Mouse (Mus musculus): Measurements from ENCODE around the gene Fkbp9. TPM values are rescaled to one million over a fixed set of nuclear protein-coding genes. Genes with fewer than 3 reads are reported as not detected.
"Not testable (repeated sequence)": the region's sequence is repeated elsewhere in the genome, so short reads cannot be mapped to it uniquely, and the experiment has no call there.

Gene Fkbp9
- polyA plus RNA-seq, 1 experiment from 2014 or later, result 122 TPM

- 92% methylated on average over 8 of the region's 8 CpGs for WGBS
- DNase-seq (ENCODE audit: low spot score), result peak; percentile 30
- Histone ChIP-seq H3K9me3 (no peaks in the 10 kb centered on the region), H3K36me3 (peaks cover 54% of the 10 kb centered on the region), H3K27ac (no peak overlapping the region), H3K27me3 (ENCODE audit: insufficient read depth, poor library complexity, severe bottlenecking) (no peaks in the 10 kb centered on the region), H3K4me1 (peaks cover under 1% of the 10 kb centered on the region; the same call in 1 of the 2 replicates), H3K4me3 (no peak overlapping the region)
These were observed 22.9 kb downstream of the Fkbp9 start for GRCm38 (mm10) chr6:56854803-56855202.

- no peak overlapping the region for H3K4me3 ChIP-seq
- DNase-seq (ENCODE audit: low spot score), result peak; percentile 35
- H3K4me1 ChIP-seq, result peaks cover 9% of the 10 kb centered on the region; the same call in 1 of the 2 replicates
- H3K9me3 ChIP-seq, result no peaks in the 10 kb centered on the region
- no peaks in the 10 kb centered on the region for H3K27me3 ChIP-seq (ENCODE audit: insufficient read depth, poor library complexity, severe bottlenecking)
- peaks cover 58% of the 10 kb centered on the region for H3K36me3 ChIP-seq
- 84% methylated on average over 5 of the region's 5 CpGs for WGBS
- no peak overlapping the region for H3K27ac ChIP-seq
These were observed 24.9 kb downstream of the Fkbp9 start for GRCm38 (mm10) chr6:56856748-56857147.

- H3K27ac ChIP-seq, result no peak overlapping the region
- 84% methylated on average over 8 of the region's 8 CpGs for WGBS
- no peak overlapping the region for H3K4me3 ChIP-seq
- no peak for DNase-seq (ENCODE audit: low spot score)
- H3K9me3 ChIP-seq, result no peaks in the 10 kb centered on the region
- peaks cover 9% of the 10 kb centered on the region; the same call in 1 of the 2 replicates for H3K4me1 ChIP-seq
- H3K36me3 ChIP-seq, result peaks cover 46% of the 10 kb centered on the region
- no peaks in the 10 kb centered on the region for H3K27me3 ChIP-seq (ENCODE audit: insufficient read depth, poor library complexity, severe bottlenecking)
These were observed 28.5 kb downstream of the Fkbp9 start for GRCm38 (mm10) chr6:56860205-56860848.

GRCm38 (mm10) chr6:56866899-56867298 is 35.0 kb downstream of the Fkbp9 start:
- not testable (repeated sequence) for H3K27me3 ChIP-seq (ENCODE audit: insufficient read depth, poor library complexity, severe bottlenecking); H3K27ac ChIP-seq; H3K9me3 ChIP-seq; H3K4me3 ChIP-seq; DNase-seq (ENCODE audit: low spot score)
- Histone ChIP-seq H3K36me3 (peaks cover 31% of the 10 kb centered on the region), H3K4me1 (peaks cover 16% of the 10 kb centered on the region)
- WGBS, result 100% methylated on average over 1 of the region's 1 CpGs

- Histone ChIP-seq H3K9me3 (no peaks in the 10 kb centered on the region), H3K27ac (no peak overlapping the region), H3K4me3 (no peak overlapping the region), H3K4me1 (peaks cover 16% of the 10 kb centered on the region), H3K27me3 (ENCODE audit: insufficient read depth, poor library complexity, severe bottlenecking) (no peaks in the 10 kb centered on the region), H3K36me3 (peaks cover 29% of the 10 kb centered on the region)
- 61% methylated on average over 8 of the region's 8 CpGs for WGBS
- peak; percentile 80 for DNase-seq (ENCODE audit: low spot score)
These were observed 36.7 kb downstream of the Fkbp9 start for GRCm38 (mm10) chr6:56868565-56868964.

- 31% methylated on average over 2 of the region's 2 CpGs for WGBS
- no peak overlapping the region for H3K4me3 ChIP-seq
- DNase-seq (ENCODE audit: low spot score), result no peak
- peaks cover 16% of the 10 kb centered on the region for H3K4me1 ChIP-seq
- H3K9me3 ChIP-seq, result no peaks in the 10 kb centered on the region
- H3K27me3 ChIP-seq (ENCODE audit: insufficient read depth, poor library complexity, severe bottlenecking), result no peaks in the 10 kb centered on the region
- H3K36me3 ChIP-seq, result peaks cover 30% of the 10 kb centered on the region
- 0 out of 2 replicates have a peak overlapping the region, but pooled peaks have one; percentile 22 for H3K27ac ChIP-seq
These were observed 38.2 kb downstream of the Fkbp9 start for GRCm38 (mm10) chr6:56870027-56870426.

GRCm38 (mm10) chr6:56876870-56877269 is 45.0 kb downstream of the Fkbp9 start:
- Histone ChIP-seq H3K27me3 (ENCODE audit: insufficient read depth, poor library complexity, severe bottlenecking) (no peaks in the 10 kb centered on the region), H3K9me3 (no peaks in the 10 kb centered on the region), H3K4me1 (peaks cover 20% of the 10 kb centered on the region; the same call in 1 of the 2 replicates), H3K4me3 (no peak overlapping the region), H3K27ac (no peak overlapping the region), H3K36me3 (peaks cover 55% of the 10 kb centered on the region)
- WGBS, result 62% methylated on average over 4 of the region's 4 CpGs
- no peak for DNase-seq (ENCODE audit: low spot score)

- Histone ChIP-seq H3K4me1 (peaks cover 20% of the 10 kb centered on the region; the same call in 1 of the 2 replicates), H3K27me3 (ENCODE audit: insufficient read depth, poor library complexity, severe bottlenecking) (no peaks in the 10 kb centered on the region), H3K4me3 (no peak overlapping the region), H3K9me3 (no peaks in the 10 kb centered on the region), H3K27ac (no peak overlapping the region), H3K36me3 (peaks cover 64% of the 10 kb centered on the region)
- 90% methylated on average over 8 of the region's 8 CpGs for WGBS
- no peak for DNase-seq (ENCODE audit: low spot score)
These were observed 46.1 kb downstream of the Fkbp9 start for GRCm38 (mm10) chr6:56877985-56878384.

GRCm38 (mm10) chr6:56879352-56879955 is 47.6 kb downstream of the Fkbp9 start:
- 20% methylated on average over 1 of the region's 1 CpGs for WGBS
- DNase-seq (ENCODE audit: low spot score), result no peak
- no peaks in the 10 kb centered on the region for H3K27me3 ChIP-seq (ENCODE audit: insufficient read depth, poor library complexity, severe bottlenecking)
- no peaks in the 10 kb centered on the region for H3K9me3 ChIP-seq
- peaks cover 67% of the 10 kb centered on the region for H3K36me3 ChIP-seq
- H3K4me1 ChIP-seq, result peaks cover 20% of the 10 kb centered on the region; the same call in 1 of the 2 replicates
- no peak overlapping the region for H3K4me3 ChIP-seq
- H3K27ac ChIP-seq, result peak overlapping the region; percentile 4; the same call in 1 of the 2 replicates

GRCm38 (mm10) chr6:56888561-56888960 is 56.7 kb downstream of the Fkbp9 start:
- DNase-seq (ENCODE audit: low spot score), result no peak
- Histone ChIP-seq H3K36me3 (peaks cover 62% of the 10 kb centered on the region), H3K27me3 (ENCODE audit: insufficient read depth, poor library complexity, severe bottlenecking) (no peaks in the 10 kb centered on the region), H3K27ac (no peak overlapping the region), H3K9me3 (no peaks in the 10 kb centered on the region), H3K4me1 (no peaks in the 10 kb centered on the region), H3K4me3 (no peak overlapping the region)
- WGBS, result 89% methylated on average over 6 of the region's 6 CpGs

GRCm38 (mm10) chr6:56890762-56891161 is 58.9 kb downstream of the Fkbp9 start:
- no peaks in the 10 kb centered on the region for H3K4me1 ChIP-seq
- DNase-seq (ENCODE audit: low spot score), result no peak
- no peaks in the 10 kb centered on the region for H3K9me3 ChIP-seq
- H3K36me3 ChIP-seq, result peaks cover 50% of the 10 kb centered on the region
- no peak overlapping the region for H3K4me3 ChIP-seq
- H3K27ac ChIP-seq, result no peak overlapping the region
- WGBS, result 85% methylated on average over 2 of the region's 2 CpGs
- H3K27me3 ChIP-seq (ENCODE audit: insufficient read depth, poor library complexity, severe bottlenecking), result no peaks in the 10 kb centered on the region

- peak overlapping the region; percentile 7; the same call in 1 of the 2 replicates for H3K27ac ChIP-seq
- H3K4me1 ChIP-seq, result peaks cover 33% of the 10 kb centered on the region
- no peaks in the 10 kb centered on the region for H3K27me3 ChIP-seq (ENCODE audit: insufficient read depth, poor library complexity, severe bottlenecking)
- whole genome bisulfite sequencing, result 58% methylated on average over 3 of the region's 3 CpGs
- no peak overlapping the region for H3K4me3 ChIP-seq
- H3K9me3 ChIP-seq, result no peaks in the 10 kb centered on the region
- no peaks in the 10 kb centered on the region for H3K36me3 ChIP-seq
- DNase-seq (ENCODE audit: low spot score), result no peak
These were observed 67.7 kb downstream of the Fkbp9 start for GRCm38 (mm10) chr6:56899601-56900000.

- Histone ChIP-seq H3K4me1 (peaks cover 38% of the 10 kb centered on the region), H3K27me3 (ENCODE audit: insufficient read depth, poor library complexity, severe bottlenecking) (no peaks in the 10 kb centered on the region), H3K36me3 (no peaks in the 10 kb centered on the region), H3K9me3 (no peaks in the 10 kb centered on the region), H3K4me3 (peak overlapping the region; percentile 48), H3K27ac (peak overlapping the region; percentile 47; the same call in 1 of the 2 replicates)
- WGBS, result 72% methylated on average over 3 of the region's 3 CpGs
- no peak for DNase-seq (ENCODE audit: low spot score)
These were observed 69.5 kb downstream of the Fkbp9 start for GRCm38 (mm10) chr6:56901336-56901735.

Measured in heart, embryonic 10.5 days (tissue).